Mouse (Mus musculus) liver, embryonic 14.5 days (tissue): ENCODE measurements around the gene Ogfod2.

Source experiments
- CTCF ChIP-seq: IDR thresholded peaks from 2 replicates; pipeline ENCODE4 v1.5.1; 2016; ENCODE audit warnings: antibody characterized with exemption, low read depth, control low read depth
- EP300 ChIP-seq: IDR thresholded peaks from 2 replicates; pipeline ENCODE4 v1.6.1; 2016; ENCODE audit warnings: antibody characterized with exemption, low read depth

DNA sequence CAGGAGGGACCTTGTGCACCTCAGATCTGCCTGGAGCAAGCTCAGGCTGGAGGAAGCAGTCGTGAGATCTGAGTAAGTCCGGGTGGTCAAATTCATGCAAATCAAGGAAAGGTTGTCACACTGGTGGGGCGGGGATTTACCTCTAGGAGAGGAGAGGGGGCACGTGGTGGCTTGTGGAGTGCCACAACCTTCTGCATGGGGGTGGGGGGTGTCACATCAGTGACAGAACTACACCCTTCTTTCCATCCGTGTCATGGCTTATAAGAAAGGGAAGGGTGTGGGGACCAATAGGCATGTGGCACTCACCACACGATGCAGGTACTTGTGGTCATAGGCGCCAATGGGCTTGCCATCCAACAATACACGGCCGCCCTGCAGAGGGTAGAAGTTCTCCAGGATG, 36.4 kb upstream of the Ogfod2 start:
- TF ChIP-seq CTCF (no peak), EP300 (no peak)
